Mouse (Mus musculus): ENCODE measurements around the gene Svip.

GRCm38 (mm10) chr7:51991020-51991419 is 14.8 kb downstream of the Svip start:
- no peak for TF ChIP-seq CTCF (IDR thresholded peaks at IDR 0.05; ENCODE audit: low read depth)
- TF ChIP-seq EP300 (IDR thresholded peaks at IDR 0.05; ENCODE audit: low read depth), result peak; percentile 88

Measured in liver, postnatal 0 days (tissue).